Mouse (Mus musculus): Measurements from ENCODE around the gene Syn2. TPM values are rescaled to one million over a fixed set of nuclear protein-coding genes. Genes with fewer than 3 reads are reported as not detected.

The Syn2 gene
- polyA plus RNA-seq, 1 experiment from 2014 or later: 8.2 TPM

GRCm38 (mm10) chr6:115269561-115269960 lies 134.9 kb downstream of the Syn2 start:
- Histone ChIP-seq H3K9me3 (ENCODE audit: control insufficient read depth, low read length) (no peaks in the 10 kb centered on the region), H3K4me1 (ENCODE audit: control insufficient read depth, insufficient read depth, low read length) (no peaks in the 10 kb centered on the region), H3K27me3 (ENCODE audit: control insufficient read depth, insufficient read depth, low read length) (no peaks in the 10 kb centered on the region), H3K27ac (ENCODE audit: low read depth, low read length) (no peak overlapping the region), H3K9ac (ENCODE audit: low read length) (no peak overlapping the region), H3K4me2 (ENCODE audit: low read depth) (no peak overlapping the region), H3K4me3 (ENCODE audit: low read depth, low read length) (no peak overlapping the region), H3K36me3 (ENCODE audit: control insufficient read depth, insufficient read depth, low read length) (no peaks in the 10 kb centered on the region)
- DNase-seq (ENCODE audit: low spot score) (no peak), ATAC-seq (ENCODE audit: insufficient read depth, low FRiP score, low TSS enrichment) (no peak)
- 78% methylated on average over 5 of the region's 5 CpGs for WGBS

- Histone ChIP-seq H3K36me3 (ENCODE audit: control insufficient read depth, insufficient read depth, low read length) (no peaks in the 10 kb centered on the region), H3K9me3 (ENCODE audit: control insufficient read depth, low read length) (no peaks in the 10 kb centered on the region), H3K4me1 (ENCODE audit: control insufficient read depth, insufficient read depth, low read length) (no peaks in the 10 kb centered on the region), H3K27me3 (ENCODE audit: control insufficient read depth, insufficient read depth, low read length) (no peaks in the 10 kb centered on the region), H3K4me3 (ENCODE audit: low read depth, low read length) (no peak overlapping the region), H3K4me2 (ENCODE audit: low read depth) (no peak overlapping the region), H3K27ac (ENCODE audit: low read depth, low read length) (no peak overlapping the region), H3K9ac (ENCODE audit: low read length) (no peak overlapping the region)
- no peak for ATAC-seq (ENCODE audit: insufficient read depth, low FRiP score, low TSS enrichment)
- no peak for DNase-seq (ENCODE audit: low spot score)
- 68% methylated on average over 2 of the region's 2 CpGs for WGBS
Observed at GRCm38 (mm10) chr6:115270085-115270484, 135.4 kb downstream of the Syn2 start.

GRCm38 (mm10) chr6:115271326-115271725 lies 136.6 kb downstream of the Syn2 start:
- Histone ChIP-seq H3K4me1 (ENCODE audit: control insufficient read depth, insufficient read depth, low read length) (no peaks in the 10 kb centered on the region), H3K4me2 (ENCODE audit: low read depth) (no peak overlapping the region), H3K27me3 (ENCODE audit: control insufficient read depth, insufficient read depth, low read length) (no peaks in the 10 kb centered on the region), H3K9me3 (ENCODE audit: control insufficient read depth, low read length) (no peaks in the 10 kb centered on the region), H3K36me3 (ENCODE audit: control insufficient read depth, insufficient read depth, low read length) (no peaks in the 10 kb centered on the region), H3K4me3 (ENCODE audit: low read depth, low read length) (no peak overlapping the region), H3K27ac (ENCODE audit: low read depth, low read length) (no peak overlapping the region), H3K9ac (ENCODE audit: low read length) (no peak overlapping the region)
- WGBS: 76% methylated on average over 3 of the region's 3 CpGs
- DNase-seq (ENCODE audit: low spot score): no peak
- no peak for ATAC-seq (ENCODE audit: insufficient read depth, low FRiP score, low TSS enrichment)

GRCm38 (mm10) chr6:115271866-115272271 lies 137.2 kb downstream of the Syn2 start:
- no peaks in the 10 kb centered on the region for H3K4me1 ChIP-seq (ENCODE audit: control insufficient read depth, insufficient read depth, low read length)
- ATAC-seq (ENCODE audit: insufficient read depth, low FRiP score, low TSS enrichment) (no peak), DNase-seq (ENCODE audit: low spot score) (no peak)
- WGBS: 39% methylated on average over 4 of the region's 4 CpGs
- no peak overlapping the region for H3K4me2 ChIP-seq (ENCODE audit: low read depth)
- H3K27me3 ChIP-seq (ENCODE audit: control insufficient read depth, insufficient read depth, low read length): no peaks in the 10 kb centered on the region
- H3K4me3 ChIP-seq (ENCODE audit: low read depth, low read length): no peak overlapping the region
- no peak overlapping the region for H3K27ac ChIP-seq (ENCODE audit: low read depth, low read length)
- H3K9me3 ChIP-seq (ENCODE audit: control insufficient read depth, low read length): no peaks in the 10 kb centered on the region
- no peak overlapping the region for H3K9ac ChIP-seq (ENCODE audit: low read length)
- no peaks in the 10 kb centered on the region for H3K36me3 ChIP-seq (ENCODE audit: control insufficient read depth, insufficient read depth, low read length)

GRCm38 (mm10) chr6:115273346-115273745 lies 138.6 kb downstream of the Syn2 start:
- WGBS: 88% methylated on average over 10 of the region's 10 CpGs
- no peak for ATAC-seq (ENCODE audit: insufficient read depth, low FRiP score, low TSS enrichment)
- H3K27me3 ChIP-seq (ENCODE audit: control insufficient read depth, insufficient read depth, low read length): no peaks in the 10 kb centered on the region
- no peaks in the 10 kb centered on the region for H3K4me1 ChIP-seq (ENCODE audit: control insufficient read depth, insufficient read depth, low read length)
- DNase-seq (ENCODE audit: low spot score): no peak
- no peak overlapping the region for H3K4me3 ChIP-seq (ENCODE audit: low read depth, low read length)
- H3K36me3 ChIP-seq (ENCODE audit: control insufficient read depth, insufficient read depth, low read length): no peaks in the 10 kb centered on the region
- no peak overlapping the region for H3K4me2 ChIP-seq (ENCODE audit: low read depth)
- no peak overlapping the region for H3K27ac ChIP-seq (ENCODE audit: low read depth, low read length)
- H3K9ac ChIP-seq (ENCODE audit: low read length): no peak overlapping the region
- H3K9me3 ChIP-seq (ENCODE audit: control insufficient read depth, low read length): no peaks in the 10 kb centered on the region

- Histone ChIP-seq H3K4me3 (ENCODE audit: low read depth, low read length) (no peak overlapping the region), H3K27me3 (ENCODE audit: control insufficient read depth, insufficient read depth, low read length) (no peaks in the 10 kb centered on the region), H3K4me2 (ENCODE audit: low read depth) (no peak overlapping the region), H3K36me3 (ENCODE audit: control insufficient read depth, insufficient read depth, low read length) (no peaks in the 10 kb centered on the region), H3K4me1 (ENCODE audit: control insufficient read depth, insufficient read depth, low read length) (no peaks in the 10 kb centered on the region), H3K9me3 (ENCODE audit: control insufficient read depth, low read length) (no peaks in the 10 kb centered on the region), H3K27ac (ENCODE audit: low read depth, low read length) (no peak overlapping the region), H3K9ac (ENCODE audit: low read length) (no peak overlapping the region)
- 81% methylated on average over 9 of the region's 9 CpGs for WGBS
- no peak for ATAC-seq (ENCODE audit: insufficient read depth, low FRiP score, low TSS enrichment)
- DNase-seq (ENCODE audit: low spot score): no peak
Observed at GRCm38 (mm10) chr6:115274705-115275104, 140.0 kb downstream of the Syn2 start.

- no peak for ATAC-seq (ENCODE audit: insufficient read depth, low FRiP score, low TSS enrichment)
- no peaks in the 10 kb centered on the region for H3K27me3 ChIP-seq (ENCODE audit: control insufficient read depth, insufficient read depth, low read length)
- no peak overlapping the region for H3K27ac ChIP-seq (ENCODE audit: low read depth, low read length)
- no peak overlapping the region for H3K9ac ChIP-seq (ENCODE audit: low read length)
- H3K4me3 ChIP-seq (ENCODE audit: low read depth, low read length): no peak overlapping the region
- H3K9me3 ChIP-seq (ENCODE audit: control insufficient read depth, low read length): no peaks in the 10 kb centered on the region
- WGBS: 92% methylated on average over 10 of the region's 10 CpGs
- DNase-seq (ENCODE audit: low spot score): no peak
- no peak overlapping the region for H3K4me2 ChIP-seq (ENCODE audit: low read depth)
- H3K36me3 ChIP-seq (ENCODE audit: control insufficient read depth, insufficient read depth, low read length): no peaks in the 10 kb centered on the region
- no peaks in the 10 kb centered on the region for H3K4me1 ChIP-seq (ENCODE audit: control insufficient read depth, insufficient read depth, low read length)
Observed at GRCm38 (mm10) chr6:115275116-115275815, 140.6 kb downstream of the Syn2 start.

- Histone ChIP-seq H3K9me3 (ENCODE audit: control insufficient read depth, low read length) (no peaks in the 10 kb centered on the region), H3K9ac (ENCODE audit: low read length) (no peak overlapping the region), H3K36me3 (ENCODE audit: control insufficient read depth, insufficient read depth, low read length) (no peaks in the 10 kb centered on the region), H3K4me3 (ENCODE audit: low read depth, low read length) (no peak overlapping the region), H3K4me1 (ENCODE audit: control insufficient read depth, insufficient read depth, low read length) (no peaks in the 10 kb centered on the region), H3K27ac (ENCODE audit: low read depth, low read length) (no peak overlapping the region), H3K27me3 (ENCODE audit: control insufficient read depth, insufficient read depth, low read length) (no peaks in the 10 kb centered on the region), H3K4me2 (ENCODE audit: low read depth) (no peak overlapping the region)
- DNase-seq (ENCODE audit: low spot score) (no peak), ATAC-seq (ENCODE audit: insufficient read depth, low FRiP score, low TSS enrichment) (no peak)
- 83% methylated on average over 8 of the region's 8 CpGs for WGBS
Observed at GRCm38 (mm10) chr6:115278086-115278485, 143.4 kb downstream of the Syn2 start.

GRCm38 (mm10) chr6:115279639-115280038 lies 144.9 kb downstream of the Syn2 start:
- H3K4me3 ChIP-seq (ENCODE audit: low read depth, low read length): no peak overlapping the region
- H3K27ac ChIP-seq (ENCODE audit: low read depth, low read length): no peak overlapping the region
- H3K27me3 ChIP-seq (ENCODE audit: control insufficient read depth, insufficient read depth, low read length): no peaks in the 10 kb centered on the region
- no peak for ATAC-seq (ENCODE audit: insufficient read depth, low FRiP score, low TSS enrichment)
- DNase-seq (ENCODE audit: low spot score): no peak
- no peak overlapping the region for H3K4me2 ChIP-seq (ENCODE audit: low read depth)
- H3K36me3 ChIP-seq (ENCODE audit: control insufficient read depth, insufficient read depth, low read length): no peaks in the 10 kb centered on the region
- H3K9ac ChIP-seq (ENCODE audit: low read length): no peak overlapping the region
- H3K4me1 ChIP-seq (ENCODE audit: control insufficient read depth, insufficient read depth, low read length): no peaks in the 10 kb centered on the region
- 72% methylated on average over 2 of the region's 2 CpGs for WGBS
- no peaks in the 10 kb centered on the region for H3K9me3 ChIP-seq (ENCODE audit: control insufficient read depth, low read length)
